22 mouse cellular contexts compared by ENCODE assay signal in genomic region chr12:3764191-3764804, GRCm38 (mm10). TPM values are rescaled to one million over a fixed set of nuclear protein-coding genes. Genes with fewer than 3 reads are reported as not detected.
DNase-seq lines count a peak whose midpoint lies in the region; ATAC-seq and TF ChIP-seq lines count a peak whose summit lies in the region.
"Had no signal": no experiment of that assay in that cellular context is flagged by ENCODE, and none has a peak within 500 bp of the region (broad histone marks: within the 10 kb centered on the region; RNA-seq: fewer than 3 reads in every experiment).

No protein-coding gene starts in this region.

- H3K4me2 ChIP-seq in hindbrain, embryonic 14.5 days (replicated peaks), result no peak overlapping the region
- H3K4me2 ChIP-seq: forebrain, embryonic 15.5 days; hindbrain, embryonic 12.5 days; intestine, embryonic 15.5 days; liver, embryonic 12.5 days; lung, embryonic 15.5 days; midbrain, embryonic 12.5 days; neural tube, embryonic 13.5 days had no signal

- intact Hi-C loops in gastrocnemius, adult 2 months (cut with DNase I), result loop anchor here (2.0 kb wide), 1 partner anchor 17 kb away; no protein-coding TSS in a partner anchor
- intact Hi-C loops in gastrocnemius, postnatal 36 days (cut with DNase I), result no loop called here
- intact Hi-C loops in heart, postnatal 10 days (cut with DNase I), result no loop called here

- no peak overlapping the region for H3K9ac ChIP-seq in hindbrain, embryonic 14.5 days
- H3K9ac ChIP-seq: forebrain, embryonic 15.5 days; hindbrain, embryonic 12.5 days; intestine, embryonic 15.5 days; liver, embryonic 12.5 days; lung, embryonic 15.5 days; midbrain, embryonic 12.5 days; neural tube, embryonic 13.5 days had no signal

- no peak for TF ChIP-seq POLR2A in kidney, adult 2 months (IDR thresholded peaks at IDR 0.05; ENCODE audit: low read depth, low read length)

- DNase-seq in gastrocnemius, adult 2 months, result peak; percentile 58
- DNase-seq in gastrocnemius, postnatal 36 days, result no peak
- DNase-seq in kidney, adult 2 months, result peak; percentile 51
- no peak for DNase-seq in kidney, postnatal 25 days
- DNase-seq in adipocyte (ENCODE audit: low spot score), result peak; percentile 77
- peak; percentile 71 to 75 for DNase-seq in heart, postnatal 10 days
- DNase-seq in right cerebral cortex, postnatal 14 days, result no peak
- DNase-seq in hindbrain, embryonic 14.5 days (ENCODE audit: low spot score), result no peak
- DNase-seq: left cerebral cortex, postnatal 4 days; right cerebral cortex, postnatal 25 days; thymus, postnatal 14 days had no signal

- TF ChIP-seq CTCF in gastrocnemius, adult 2 months (IDR thresholded peaks at IDR 0.05), result no peak
- TF ChIP-seq CTCF in kidney, adult 2 months (conservative IDR thresholded peaks at IDR 0.05; ENCODE audit: insufficient read depth, insufficient read length, low read depth, low read length), result no peak

- WGBS in kidney, adult 2 months, result 60% methylated on average over 3 of the region's 3 CpGs
- WGBS in hindbrain, embryonic 14.5 days, result 79% methylated on average over 3 of the region's 3 CpGs

- H3K4me3 ChIP-seq in gastrocnemius, adult 2 months, result no peak overlapping the region
- no peak overlapping the region for H3K4me3 ChIP-seq in kidney, adult 2 months (ENCODE audit: insufficient read depth, low read depth, low read length)
- H3K4me3 ChIP-seq in hindbrain, embryonic 14.5 days (replicated peaks; ENCODE audit: low read length), result no peak overlapping the region
- H3K4me3 ChIP-seq: erythroblast, embryonic 14.5 days; forebrain, embryonic 15.5 days; hindbrain, embryonic 12.5 days; intestine, embryonic 15.5 days; liver, embryonic 12.5 days; lung, embryonic 15.5 days; midbrain, embryonic 12.5 days; neural tube, embryonic 13.5 days had no signal

- H3K9me3 ChIP-seq in hindbrain, embryonic 14.5 days (ENCODE audit: control insufficient read depth, low read length), result no peaks in the 10 kb centered on the region
- H3K9me3 ChIP-seq: forebrain, embryonic 15.5 days; G1E; hindbrain, embryonic 12.5 days; intestine, embryonic 15.5 days; liver, embryonic 12.5 days; lung, embryonic 15.5 days; midbrain, embryonic 12.5 days; neural tube, embryonic 13.5 days had no signal

- H3K27ac ChIP-seq in gastrocnemius, adult 2 months, result peak overlapping the region; percentile 63
- H3K27ac ChIP-seq in kidney, adult 2 months (ENCODE audit: insufficient read depth, low read depth, low read length), result no peak overlapping the region
- H3K27ac ChIP-seq in hindbrain, embryonic 14.5 days, result no peak overlapping the region
- H3K27ac ChIP-seq: forebrain, embryonic 15.5 days; hindbrain, embryonic 12.5 days; intestine, embryonic 15.5 days; kidney, postnatal 0 days; liver, embryonic 12.5 days; lung, embryonic 15.5 days; midbrain, embryonic 12.5 days; neural tube, embryonic 13.5 days had no signal

- H3K36me3 ChIP-seq in kidney, adult 2 months (ENCODE audit: control insufficient read depth, insufficient read depth, low read length), result no peaks in the 10 kb centered on the region
- no peaks in the 10 kb centered on the region for H3K36me3 ChIP-seq in hindbrain, embryonic 14.5 days (replicated peaks; ENCODE audit: control insufficient read depth, insufficient read depth)
- H3K36me3 ChIP-seq: forebrain, embryonic 15.5 days; G1E; hindbrain, embryonic 12.5 days; intestine, embryonic 15.5 days; liver, embryonic 12.5 days; lung, embryonic 15.5 days; midbrain, embryonic 12.5 days; neural tube, embryonic 13.5 days had no signal

- no peak for ATAC-seq in hindbrain, embryonic 14.5 days (ENCODE audit: low FRiP score)
- ATAC-seq: CD4-positive, CD25-positive, alpha-beta regulatory T cell, adult 4 months; forebrain, embryonic 15.5 days; intestine, embryonic 15.5 days; liver, embryonic 12.5 days had no signal

- H3K27me3 ChIP-seq in kidney, adult 2 months (replicated peaks; ENCODE audit: control insufficient read depth, insufficient read depth, low read length), result no peaks in the 10 kb centered on the region
- H3K27me3 ChIP-seq in hindbrain, embryonic 14.5 days (ENCODE audit: control insufficient read depth, insufficient read depth, low read length), result no peaks in the 10 kb centered on the region
- H3K27me3 ChIP-seq: forebrain, embryonic 15.5 days; hindbrain, embryonic 12.5 days; intestine, embryonic 15.5 days; liver, embryonic 12.5 days; lung, embryonic 15.5 days; midbrain, embryonic 12.5 days; neural tube, embryonic 13.5 days had no signal

- peaks cover 1% of the 10 kb centered on the region; the same call in 1 of the 2 replicates for H3K4me1 ChIP-seq in kidney, adult 2 months (ENCODE audit: control insufficient read depth, insufficient read depth, low read length)
- peaks cover 14% of the 10 kb centered on the region; the same call in 1 of the 2 replicates for H3K4me1 ChIP-seq in hindbrain, embryonic 14.5 days (replicated peaks; ENCODE audit: control insufficient read depth, insufficient read depth, low read length)
- H3K4me1 ChIP-seq: hindbrain, embryonic 12.5 days; midbrain, embryonic 12.5 days had no signal

RNA-seq across cellular contexts. Expression of gene Dnmt3a, which starts 41.5 kb away (rescaled TPM):
- total RNA-seq in gastrocnemius, adult 2 months (2021), result 10 to 100 TPM; 57.5 to 97.5 TPM
- total RNA-seq in gastrocnemius, postnatal 36 days (2021), result 10 to 100 TPM; 80.5 to 83.4 TPM
- polyA plus RNA-seq in kidney, adult 2 months (2012; rRNA removed), result 11.8 and 12.9 TPM in 2 replicates
- total RNA-seq in heart, postnatal 10 days (2021), result 100 to 1,000 TPM; 105 to 121 TPM
- polyA plus RNA-seq in hindbrain, embryonic 14.5 days (2014; fragmentation: Nextera tagmentation; extraction: Ambion mirVana), result 61.9 and 62.1 TPM in 2 replicates

Comparison
In these comparisons a context has a peak if more than half of its experiments do, and no peak if none do; other contexts are left out.
1. DNase-seq: peak in gastrocnemius, adult 2 months (single experiment), kidney, adult 2 months (single experiment), adipocyte (single experiment) and heart, postnatal 10 days (2 of 2); none in gastrocnemius, postnatal 36 days (0 of 2), kidney, postnatal 25 days (0 of 2), right cerebral cortex, postnatal 14 days (single experiment) and hindbrain, embryonic 14.5 days (single experiment).